Mouse (Mus musculus) right cerebral cortex, adult 2 months (tissue): ENCODE measurements around the gene Hif1an.

Source experiments
- DNase-seq, 2 experiments: peaks; one replicate each; pipeline ENCODE4 v3.0.0; 2021 to 2022; ENCODE audit warnings: low spot score in 2 of 2

The Hif1an gene

DNA sequence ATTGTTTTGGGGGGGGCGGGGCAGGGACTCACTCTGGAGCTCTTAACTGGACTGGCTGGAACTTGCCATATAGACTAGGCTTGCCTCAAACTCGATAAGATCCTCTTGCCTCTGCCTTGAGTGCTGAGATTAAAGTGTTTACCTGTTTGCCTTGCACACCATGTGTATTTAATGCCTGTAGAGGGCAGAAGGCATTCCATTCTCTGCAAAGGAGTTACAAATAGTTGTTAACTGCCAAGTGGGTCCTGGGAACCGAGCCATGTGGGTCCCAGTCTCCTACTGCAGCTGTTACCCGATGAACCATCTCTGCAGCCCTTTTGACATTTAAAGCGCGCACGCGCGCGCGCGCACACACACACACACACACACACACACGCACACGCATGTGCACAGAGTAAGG lies 1.4 kb downstream of the Hif1an start:
- no peak for DNase-seq

DNA sequence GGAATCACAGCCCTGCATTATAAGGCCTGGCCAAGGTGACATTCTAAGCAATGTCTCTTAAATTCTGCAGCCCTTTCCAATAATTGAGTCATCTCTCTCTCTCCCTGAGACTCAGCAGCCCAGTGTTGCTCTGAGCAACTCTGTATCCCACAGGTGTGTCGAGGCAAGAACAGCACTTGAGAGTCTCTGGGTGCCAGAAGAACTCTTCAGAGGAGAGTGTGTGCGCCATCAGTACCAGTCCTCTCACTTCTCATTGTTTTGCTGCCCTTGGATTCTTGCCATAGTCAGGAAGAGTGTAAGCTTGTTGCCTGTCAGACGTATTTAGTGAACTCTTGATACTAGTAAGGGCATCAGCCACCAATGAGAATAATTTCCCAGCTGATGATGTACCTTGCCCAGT lies 5.1 kb downstream of the Hif1an start:
- DNase-seq = no peak

DNA sequence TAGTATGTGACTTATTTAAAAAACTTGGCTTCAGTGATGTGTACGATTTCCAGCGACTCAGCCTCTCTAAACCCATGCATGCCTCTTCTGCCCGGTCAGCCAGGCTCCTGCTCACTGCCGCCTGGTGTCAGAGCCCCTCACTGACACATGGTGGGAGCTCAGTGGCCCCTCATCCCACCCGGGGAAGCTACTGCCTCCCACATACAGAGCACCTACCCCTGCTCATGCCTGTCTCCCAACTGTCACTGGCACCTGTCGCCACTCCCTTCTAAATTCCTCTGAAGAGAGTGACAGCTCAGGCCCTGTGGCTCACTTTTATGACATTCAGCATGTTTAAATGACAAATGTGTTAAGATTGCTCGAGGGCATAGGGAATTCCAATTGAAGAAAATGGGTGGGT lies 13.6 kb downstream of the Hif1an start:
- DNase-seq = no peak

DNA sequence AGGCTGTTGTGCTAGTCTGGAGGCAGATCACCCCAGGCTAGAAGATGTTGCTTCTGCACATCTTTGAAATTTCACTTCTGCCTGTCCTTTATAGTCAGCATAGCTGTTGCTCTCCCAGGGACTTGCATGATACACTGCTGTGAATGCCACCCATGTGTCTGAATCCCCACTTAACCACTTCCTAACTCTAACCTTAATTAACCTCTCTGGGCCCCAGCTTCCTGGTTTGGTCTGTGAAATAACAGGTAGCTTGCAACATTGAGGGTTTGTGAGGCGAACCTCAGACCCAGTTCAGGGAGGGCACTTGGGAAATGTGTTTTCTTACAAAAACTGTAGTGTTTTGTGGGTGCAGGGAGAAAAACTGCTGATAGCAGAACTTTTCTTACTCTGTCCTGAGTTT lies 15.4 kb downstream of the Hif1an start:
- DNase-seq = no peak

DNA sequence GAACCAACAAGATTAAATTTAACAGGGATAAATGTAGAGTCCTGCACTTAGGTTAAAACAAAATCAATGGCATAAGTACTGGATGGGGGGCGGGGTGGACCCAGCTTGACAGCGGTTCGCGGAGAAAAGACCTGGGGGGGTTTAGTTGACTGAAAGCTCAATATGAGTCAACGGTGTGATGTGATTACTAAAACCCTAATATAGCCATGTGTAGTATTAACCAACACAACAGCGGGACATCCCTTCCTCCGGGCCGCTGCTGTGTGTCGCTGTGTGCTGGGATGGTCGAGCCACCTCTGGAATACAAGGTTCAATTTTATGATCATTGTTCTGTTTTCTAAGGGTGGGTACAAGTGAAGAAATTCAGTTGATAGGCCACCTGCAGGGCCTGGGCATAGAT lies 19.5 kb downstream of the Hif1an start:
- no peak for DNase-seq

DNA sequence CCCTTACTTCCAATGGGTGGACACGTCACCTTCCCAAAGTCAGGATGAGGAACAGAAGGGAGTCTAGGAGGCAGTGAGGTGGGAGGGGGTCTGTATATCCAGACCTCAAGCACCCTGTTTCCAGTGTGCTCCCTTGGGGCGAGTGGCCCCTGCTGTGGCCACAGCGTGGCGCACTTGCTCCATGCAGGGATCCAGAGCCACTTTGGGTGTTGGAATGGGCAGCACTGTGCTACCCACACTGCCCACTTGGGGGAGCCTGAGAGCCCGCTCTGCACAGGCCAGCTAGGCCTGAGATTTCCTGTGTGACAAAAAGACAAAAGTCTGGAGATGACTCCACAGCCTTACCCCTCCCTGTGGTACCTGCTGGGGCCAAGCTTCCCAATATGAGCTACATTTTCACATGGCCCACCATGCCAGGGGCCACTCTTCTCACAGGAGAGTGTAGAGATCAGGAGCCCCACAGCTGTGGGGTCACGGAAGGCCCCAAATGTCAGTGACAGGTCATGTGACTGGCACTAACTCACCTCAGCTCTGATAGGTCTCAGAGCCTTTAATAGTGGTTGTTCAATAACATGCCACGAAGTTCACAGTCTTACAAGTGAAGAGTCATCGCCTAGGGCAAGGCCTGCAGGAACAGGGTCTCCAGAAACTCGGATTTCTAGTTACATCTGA lies 20.1 kb downstream of the Hif1an start:
- peak; percentile 95 to 97 for DNase-seq

DNA sequence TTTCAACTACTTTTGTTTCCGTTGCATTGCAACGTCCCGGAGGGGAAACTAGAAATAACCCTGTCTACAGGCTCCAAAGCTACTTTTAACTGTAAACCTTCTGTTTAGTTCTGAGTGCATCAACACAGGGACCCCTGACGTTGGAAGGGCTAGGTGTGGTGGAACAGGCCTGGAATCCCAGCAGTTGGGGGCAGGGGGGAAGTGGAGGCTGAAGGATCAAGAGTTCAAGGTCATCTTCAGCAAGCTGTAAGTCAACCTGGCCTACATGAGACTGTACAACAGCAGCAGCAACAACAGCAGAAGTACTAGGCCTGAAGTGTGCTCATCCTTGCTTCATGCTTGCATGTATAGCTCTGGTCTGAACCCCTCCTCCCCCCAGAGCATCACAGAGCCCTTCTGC lies 25.4 kb downstream of the Hif1an start:
- DNase-seq = no peak

DNA sequence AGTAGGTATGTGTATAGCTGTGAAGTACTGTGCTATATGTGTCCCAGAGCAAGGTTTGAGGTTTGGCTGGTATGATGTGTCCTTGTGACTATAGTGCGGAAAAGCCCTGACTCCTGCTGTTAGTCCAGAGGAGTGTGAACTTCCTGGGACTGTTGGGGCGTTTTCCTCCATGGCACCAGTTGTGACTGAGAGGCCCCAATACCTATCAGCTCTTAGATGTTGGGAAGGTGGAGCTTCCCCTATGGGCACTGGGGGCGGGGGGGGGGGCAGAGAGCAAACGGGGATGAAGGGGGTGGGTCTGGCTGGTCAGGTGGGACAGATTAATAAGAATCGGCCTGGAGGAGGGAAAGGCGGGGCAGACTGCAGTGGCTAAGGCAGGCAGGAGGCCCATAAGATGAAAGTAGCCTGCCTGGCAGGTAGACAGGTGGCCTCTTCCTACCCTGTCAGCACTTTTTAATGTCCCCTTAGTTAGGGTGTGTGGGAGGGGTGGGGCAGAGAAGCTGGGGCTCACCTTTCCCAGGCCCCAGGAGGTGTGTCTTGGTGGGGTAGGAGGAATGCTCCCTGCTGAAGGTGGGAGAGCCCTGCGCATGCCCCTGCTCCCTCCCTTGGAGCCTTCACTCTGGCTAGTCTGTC lies 27.1 kb downstream of the Hif1an start:
- no peak for DNase-seq

DNA sequence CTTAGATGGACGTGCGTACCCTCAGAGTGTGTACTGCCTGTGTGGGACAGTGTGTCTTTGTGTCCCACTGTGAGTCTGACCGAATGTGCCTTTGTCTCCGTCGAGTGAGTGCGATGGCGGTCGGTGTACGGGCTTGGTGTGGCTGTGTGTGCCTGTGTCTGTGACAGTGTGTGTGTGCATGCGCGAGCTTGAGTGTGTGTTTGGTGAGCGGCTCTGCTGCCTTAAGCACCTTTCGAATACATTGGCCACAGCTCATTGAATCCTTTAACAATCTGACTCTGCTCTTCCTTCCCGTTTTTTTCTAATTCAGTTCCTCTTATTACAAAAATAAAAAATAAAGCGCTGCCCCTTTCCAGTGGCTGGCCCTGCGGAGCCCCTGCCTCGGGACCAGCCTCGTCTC lies 28.3 kb downstream of the Hif1an start:
- no peak for DNase-seq

DNA sequence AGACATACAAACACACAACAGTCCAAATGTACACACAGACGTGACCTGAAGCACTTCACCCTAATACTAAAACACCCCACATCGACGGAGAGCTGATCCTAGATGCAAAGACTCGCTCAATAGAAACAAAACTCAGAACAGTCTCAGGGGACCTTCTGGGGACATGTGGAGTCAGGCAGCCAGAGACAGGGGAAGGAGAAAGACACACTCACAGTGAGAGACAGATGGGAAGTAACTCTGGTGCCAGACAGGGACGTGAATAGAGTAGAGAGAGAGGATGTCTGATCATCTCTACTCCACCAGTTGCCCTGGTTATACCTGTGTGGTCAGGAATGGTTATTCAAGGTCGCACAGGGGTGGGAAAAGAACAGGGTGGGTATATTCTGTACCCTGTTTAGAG lies 29.0 kb downstream of the Hif1an start:
- no peak for DNase-seq

DNA sequence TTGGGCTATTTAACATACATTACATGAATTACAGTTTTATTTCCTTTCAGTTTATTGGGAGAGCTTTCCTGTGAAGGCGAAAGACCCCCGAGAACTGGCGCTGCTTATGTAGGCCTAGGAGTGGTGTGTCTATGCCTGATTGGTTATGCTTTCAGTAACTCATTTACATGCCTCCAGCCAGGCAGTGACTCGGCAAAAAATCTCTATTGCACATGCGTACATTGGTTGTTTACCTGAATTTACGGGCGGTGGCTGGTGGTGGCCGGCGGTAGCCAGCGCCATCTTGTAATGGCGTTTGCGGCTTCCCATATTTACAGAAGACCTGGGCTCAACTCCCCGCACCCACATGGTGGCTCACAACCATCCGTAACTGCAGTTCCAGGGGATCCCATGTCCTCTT lies 31.5 kb downstream of the Hif1an start:
- DNase-seq = no peak

DNA sequence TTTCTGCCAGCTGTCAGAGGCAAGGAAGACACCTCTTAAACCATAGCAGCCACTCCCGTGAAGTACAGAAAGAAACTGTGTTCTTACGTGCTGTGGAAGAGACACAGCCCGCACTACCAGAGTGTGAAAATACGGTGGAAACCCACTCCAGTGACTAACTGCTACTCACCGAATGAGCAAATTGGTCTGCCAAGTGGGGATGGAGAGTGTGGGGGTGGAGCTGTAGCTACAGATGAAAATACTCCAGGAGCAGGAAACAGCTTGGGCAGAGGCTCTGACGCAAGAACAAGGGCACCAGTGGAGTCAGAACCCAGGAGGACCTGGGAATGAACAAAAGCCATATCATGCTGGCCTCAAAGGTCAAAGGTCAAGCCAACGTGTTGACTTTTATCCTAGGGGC lies 55.5 kb downstream of the Hif1an start:
- peak; percentile 72 to 78 for DNase-seq
